Mouse (Mus musculus) bone marrow macrophage, adult 2 months (primary cell): ENCODE data around the gene Lce3d. TPM values are rescaled to one million over a fixed set of nuclear protein-coding genes. Genes with fewer than 3 reads are reported as not detected.

Experiments used
- H3K27ac ChIP-seq: 2 replicates; pipeline ENCODE4 v1.5.1; 2012; ENCODE audit warnings: low read depth, low read length; ENCODE audit not compliant: insufficient read depth
- H3K4me1 ChIP-seq: 2 replicates; pipeline ENCODE4 v1.6.1; 2012; ENCODE audit warnings: low read length; ENCODE audit not compliant: control insufficient read depth, insufficient read depth
- H3K4me3 ChIP-seq: 2 replicates; pipeline ENCODE4 v1.5.1; 2012; ENCODE audit warnings: mild to moderate bottlenecking, low read length, moderate library complexity; ENCODE audit not compliant: insufficient read depth
- CTCF ChIP-seq: IDR thresholded peaks from 2 replicates; pipeline ENCODE4 v1.5.1; 2012; ENCODE audit warnings: low read depth, mild to moderate bottlenecking, low read length, moderate library complexity
- POLR2A ChIP-seq: IDR thresholded peaks from 2 replicates; pipeline ENCODE4 v1.6.1; 2012; ENCODE audit warnings: mild to moderate bottlenecking, low read depth, low read length, borderline replicate concordance
- polyA plus RNA-seq: library from polyadenylated mRNA; stranded (reverse); fragments of >200 nt; gene quantifications from 2 replicates; pipeline ENCODE4 v1.2.4, GENCODE M21; 2012; ENCODE audit not compliant: missing spikeins, insufficient read depth, insufficient read length

The Lce3d gene
- polyA plus RNA-seq: not detected in 2 replicates

DNA sequence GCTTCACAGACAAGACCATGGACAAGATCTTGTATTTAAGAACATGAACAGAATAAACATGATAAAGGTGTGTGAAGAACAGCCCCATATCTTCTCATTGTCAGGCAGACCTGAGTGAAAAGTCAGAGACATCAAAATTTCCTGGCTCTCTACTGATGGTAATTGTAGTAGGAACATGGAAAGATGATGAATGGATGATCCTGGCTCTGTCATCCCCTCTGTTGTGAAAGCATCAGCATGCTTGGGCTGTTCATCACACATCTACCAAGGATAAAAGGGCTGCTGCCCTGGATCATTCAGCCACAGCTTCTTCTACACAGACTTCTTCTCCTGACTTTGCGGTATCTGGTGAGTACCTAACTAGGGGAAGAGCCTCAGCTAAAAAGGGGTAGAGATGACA is at the start of gene Lce3d:
Gene Lce3d, plus strand, starts transcription at position 301 of the 400 bp plus-strand sequence.
- Histone ChIP-seq H3K27ac (no peak within 1 kb of the TSS), H3K4me3 (no peak within 1 kb of the TSS), H3K4me1 (no peaks in the 10 kb centered on the region)
- TF ChIP-seq POLR2A (no peak), CTCF (no peak)

DNA sequence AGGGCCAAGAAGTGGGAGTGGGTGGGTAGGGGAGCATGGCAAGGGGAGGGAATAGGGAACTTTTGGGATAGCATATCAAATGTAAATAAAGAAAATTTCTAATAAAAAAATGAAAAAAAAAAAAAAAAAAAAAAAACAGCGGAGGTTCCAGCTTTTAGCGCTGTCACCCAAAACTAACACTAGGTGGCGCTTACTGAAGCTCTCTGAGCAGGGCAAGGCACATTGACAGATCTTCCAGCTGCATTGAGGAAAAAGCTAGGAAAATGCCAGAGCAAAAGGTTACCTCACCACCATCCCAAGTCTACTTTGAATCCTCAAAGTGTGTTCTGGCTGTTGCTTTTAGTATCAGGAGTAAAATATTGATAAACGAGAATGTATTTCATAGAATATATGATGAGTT is 49.6 kb upstream of the Lce3d start:
- no peak for TF ChIP-seq POLR2A
- peak; percentile 41; the same call in 1 of the 2 replicates for TF ChIP-seq CTCF
- H3K4me3 ChIP-seq: no peak overlapping the region
- no peak overlapping the region for H3K27ac ChIP-seq
- H3K4me1 ChIP-seq: no peaks in the 10 kb centered on the region

DNA sequence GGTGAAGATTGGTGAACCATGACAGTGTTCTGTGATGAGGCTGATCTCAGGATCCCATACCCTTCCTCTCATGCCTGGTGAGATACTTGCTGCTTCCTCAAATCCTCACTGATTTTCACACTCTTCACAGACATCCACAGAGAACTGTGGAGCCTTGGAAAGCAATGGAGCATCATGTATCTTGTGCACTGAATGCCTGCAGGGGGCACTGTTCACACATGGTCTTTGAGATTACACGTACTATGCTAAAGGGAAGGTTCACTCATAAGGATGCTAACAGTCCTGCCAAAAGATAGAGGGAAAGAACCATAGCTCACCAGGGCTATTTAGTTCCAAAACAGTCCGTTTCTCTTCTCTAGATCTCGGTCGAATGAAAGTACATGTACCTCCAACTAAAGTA is 36.8 kb upstream of the Lce3d start:
- Histone ChIP-seq H3K27ac (no peak overlapping the region), H3K4me1 (no peaks in the 10 kb centered on the region), H3K4me3 (no peak overlapping the region)
- no peak for TF ChIP-seq CTCF
- TF ChIP-seq POLR2A: no peak

DNA sequence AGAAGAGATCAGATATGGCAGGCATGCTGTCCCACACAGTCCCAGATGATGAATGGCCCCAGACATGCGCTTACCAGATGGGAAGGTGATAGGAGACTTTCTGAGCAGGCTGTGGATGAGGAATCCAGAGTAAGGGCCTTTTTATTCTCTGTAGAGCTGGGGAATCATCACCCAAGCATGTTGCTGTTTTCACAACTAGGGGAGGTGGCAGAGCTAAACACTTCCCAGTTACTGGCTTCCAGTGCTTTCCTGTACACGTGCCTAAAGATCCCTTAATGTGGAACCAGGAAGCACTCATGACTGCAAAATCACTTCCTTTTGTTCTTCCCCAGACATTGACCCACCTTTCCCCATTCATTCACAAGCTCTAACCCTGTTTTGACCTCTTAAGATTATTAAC is 31.1 kb upstream of the Lce3d start, which contains the start of gene Lce3a:
Gene Lce3a, minus strand, starts transcription at position 101 of the 400 bp plus-strand sequence.
- H3K27ac ChIP-seq: no peak within 1 kb of the TSS
- H3K4me3 ChIP-seq: no peak within 1 kb of the TSS
- TF ChIP-seq CTCF (no peak), POLR2A (no peak)
- no peaks in the 10 kb centered on the region for H3K4me1 ChIP-seq

DNA sequence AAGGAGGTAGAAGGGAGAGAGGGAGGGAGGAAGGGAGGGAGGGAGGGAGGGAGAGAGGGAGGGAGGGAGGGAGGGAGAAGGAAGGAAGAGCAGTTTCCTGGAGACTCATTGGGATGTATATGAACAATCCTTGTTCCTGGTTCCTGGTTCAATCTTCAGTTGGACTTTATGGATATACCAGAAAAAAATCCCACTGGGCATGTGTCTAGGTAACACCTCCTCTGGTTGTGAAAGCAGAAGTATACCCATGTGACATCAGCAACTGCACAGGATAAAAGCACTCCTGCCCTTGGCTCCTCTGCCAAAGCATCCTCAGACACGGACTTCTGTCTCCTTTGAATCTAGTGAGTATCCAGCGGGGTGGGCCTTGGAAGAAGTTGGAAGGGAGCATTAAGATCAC is 24.5 kb upstream of the Lce3d start, which contains the start of gene Lce3b:
Gene Lce3b, plus strand, starts transcription at position 301 of the 400 bp plus-strand sequence.
- TF ChIP-seq CTCF (no peak), POLR2A (no peak)
- no peak within 1 kb of the TSS for H3K4me3 ChIP-seq
- H3K4me1 ChIP-seq: no peaks in the 10 kb centered on the region
- no peak within 1 kb of the TSS for H3K27ac ChIP-seq

DNA sequence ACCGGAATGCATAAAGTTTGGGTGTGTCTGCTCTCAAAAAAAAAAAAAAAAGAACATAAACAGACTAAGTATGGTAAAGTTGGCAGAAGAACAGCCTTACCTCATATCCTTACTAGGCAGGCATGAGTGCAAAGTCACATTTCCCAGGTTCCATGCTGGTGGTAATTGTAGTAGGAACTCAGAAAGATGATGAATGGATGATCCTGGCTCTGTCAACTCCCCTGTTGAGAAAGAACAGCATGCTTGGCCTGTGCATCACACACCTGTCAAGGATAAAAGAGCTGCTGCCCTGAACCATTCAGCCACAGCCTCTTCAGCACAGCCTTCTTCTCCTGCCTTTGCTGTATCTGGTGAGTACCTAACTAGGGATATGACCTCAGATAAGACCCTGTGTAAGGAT is 13.0 kb upstream of the Lce3d start, which contains the start of gene Lce3c:
Gene Lce3c, plus strand, starts transcription at position 301 of the 400 bp plus-strand sequence.
- TF ChIP-seq POLR2A: no peak
- Histone ChIP-seq H3K27ac (no peak within 1 kb of the TSS), H3K4me3 (no peak within 1 kb of the TSS), H3K4me1 (no peaks in the 10 kb centered on the region)

DNA sequence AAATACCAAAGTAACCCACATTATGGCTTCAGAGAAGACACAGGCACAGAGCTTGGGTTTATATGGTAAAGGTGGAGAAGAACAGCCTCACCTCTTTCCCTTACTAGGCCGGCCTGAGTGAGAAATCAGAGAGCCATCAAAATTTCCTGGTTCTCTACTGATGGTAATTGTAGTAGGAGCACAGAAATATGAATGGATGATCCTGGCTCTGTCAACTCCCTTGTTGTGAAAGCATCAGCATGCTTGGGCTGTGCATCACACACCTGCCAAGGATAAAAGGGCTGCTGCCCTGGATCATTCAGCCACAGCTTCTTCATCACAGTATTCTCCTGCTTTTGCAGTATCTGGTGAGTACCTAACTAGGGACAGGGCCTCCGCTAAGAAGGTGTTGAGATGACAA is 9.6 kb downstream of the Lce3d start, which contains the start of gene Lce3e:
Gene Lce3e, plus strand, starts transcription at position 301 of the 400 bp plus-strand sequence.
- Histone ChIP-seq H3K4me3 (no peak within 1 kb of the TSS), H3K4me1 (no peaks in the 10 kb centered on the region), H3K27ac (no peak within 1 kb of the TSS)
- no peak for TF ChIP-seq POLR2A
- no peak for TF ChIP-seq CTCF

DNA sequence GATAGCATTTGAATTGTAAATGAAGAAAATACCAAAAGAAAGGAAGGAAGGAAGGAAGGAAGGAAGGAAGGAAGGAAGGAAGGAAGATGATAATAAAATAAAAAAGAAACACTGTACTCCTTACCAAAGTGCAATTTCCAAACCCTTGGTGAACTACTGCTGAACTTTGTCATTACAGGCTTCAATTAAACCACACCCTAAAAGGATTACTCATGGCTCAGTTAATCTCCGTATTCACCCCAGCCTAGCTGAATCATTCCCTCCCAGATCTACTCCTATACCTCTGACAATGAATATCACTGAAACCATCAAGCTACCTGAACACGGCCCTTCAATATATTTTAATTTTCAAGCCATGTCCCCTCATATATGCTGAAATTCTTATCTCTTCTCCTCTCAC is 21.3 kb downstream of the Lce3d start:
- TF ChIP-seq CTCF (no peak), POLR2A (no peak)
- no peaks in the 10 kb centered on the region for H3K4me1 ChIP-seq
- no peak overlapping the region for H3K27ac ChIP-seq
- H3K4me3 ChIP-seq: no peak overlapping the region

DNA sequence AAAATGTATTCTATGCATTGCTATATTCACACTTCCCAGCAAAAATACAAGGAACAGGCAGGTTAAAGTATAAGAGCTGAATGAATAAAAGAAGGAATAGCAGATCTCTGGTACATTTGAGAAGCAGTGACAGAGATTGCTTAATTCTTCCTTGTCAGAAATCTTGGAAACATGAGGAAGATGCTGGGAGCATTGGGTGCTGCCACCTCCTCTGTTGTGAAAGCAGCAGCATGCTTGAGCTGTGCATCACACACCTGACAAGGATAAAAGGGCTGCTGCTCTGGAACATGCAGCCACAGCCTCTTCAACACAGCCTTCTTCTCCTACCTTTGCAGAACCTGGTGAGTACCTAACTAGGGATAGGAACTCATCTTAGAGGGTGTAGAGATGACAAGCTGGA is 34.7 kb downstream of the Lce3d start, which contains the start of gene Lce3f:
Gene Lce3f, plus strand, starts transcription at position 301 of the 400 bp plus-strand sequence.
- H3K27ac ChIP-seq: no peak within 1 kb of the TSS
- no peaks in the 10 kb centered on the region for H3K4me1 ChIP-seq
- TF ChIP-seq CTCF: no peak
- no peak for TF ChIP-seq POLR2A
- no peak within 1 kb of the TSS for H3K4me3 ChIP-seq

DNA sequence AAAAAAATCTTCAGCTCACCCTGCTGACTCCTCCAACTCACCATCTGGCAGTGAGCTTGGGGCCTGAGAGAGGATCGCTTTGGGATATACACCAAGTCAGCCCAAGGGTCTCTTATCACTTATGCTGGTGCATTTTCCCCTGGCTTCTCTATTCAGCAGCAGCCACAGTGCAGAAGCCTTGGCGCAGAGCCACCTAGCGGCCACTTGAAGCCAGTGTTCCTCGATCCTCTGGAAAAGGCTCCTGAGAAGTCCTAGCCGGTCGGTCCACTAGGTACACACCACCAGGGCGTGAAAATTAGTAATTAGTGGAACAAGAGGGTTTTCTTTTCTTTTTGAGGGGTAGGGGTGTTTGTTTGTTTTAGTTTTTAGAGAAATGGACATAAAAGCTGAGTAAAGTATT is 41.5 kb downstream of the Lce3d start:
- Histone ChIP-seq H3K4me3 (no peak overlapping the region), H3K27ac (no peak overlapping the region), H3K4me1 (no peaks in the 10 kb centered on the region)
- TF ChIP-seq CTCF (peak; percentile 76), POLR2A (no peak)
